Mouse (Mus musculus) lung, embryonic 16.5 days (tissue): Measurements from ENCODE around the gene Gba. TPM values are rescaled to one million over a fixed set of nuclear protein-coding genes. Genes with fewer than 3 reads are reported as not detected.

Source experiments
- ATAC-seq: fragments of 200-750 bp; cut with Nextera tagmentation; 2 replicates; pipeline ENCODE4 v1.8.0; 2017; ENCODE audit warnings: low read depth, mild to moderate bottlenecking, moderate library complexity
- H3K27ac ChIP-seq: fragments of 300-500 bp; sonication (generic); 2 replicates; pipeline ENCODE4 v1.5.1; 2014; ENCODE audit warnings: mild to moderate bottlenecking, control low read depth, low read length
- H3K27me3 ChIP-seq: fragments of 300-500 bp; sonication (generic); 2 replicates; pipeline ENCODE4 v1.6.1; 2014; ENCODE audit warnings: low read depth, low read length, mixed read lengths; ENCODE audit not compliant: control insufficient read depth, insufficient read depth
- H3K36me3 ChIP-seq: fragments of 300-500 bp; sonication (generic); 2 replicates; pipeline ENCODE4 v1.6.1; 2014; ENCODE audit warnings: low read length; ENCODE audit not compliant: control insufficient read depth, insufficient read depth
- H3K4me1 ChIP-seq: fragments of 300-500 bp; sonication (generic); replicated peaks from 2 replicates; pipeline ENCODE4 v1.6.1; 2014; ENCODE audit warnings: low read length, mixed read lengths; ENCODE audit not compliant: control insufficient read depth, insufficient read depth
- H3K4me2 ChIP-seq: fragments of 300-500 bp; sonication (generic); 2 replicates; pipeline ENCODE4 v1.6.1; 2014; ENCODE audit warnings: low read depth, low read length, control low read depth
- H3K4me3 ChIP-seq: fragments of 300-500 bp; sonication (generic); 2 replicates; pipeline ENCODE4 v1.5.1; 2014; ENCODE audit warnings: mild to moderate bottlenecking, low read length, control low read depth
- H3K9ac ChIP-seq: fragments of 300-500 bp; sonication (generic); 2 replicates; pipeline ENCODE4 v1.6.1; 2014; ENCODE audit warnings: low read length, control low read depth
- H3K9me3 ChIP-seq: fragments of 300-500 bp; sonication (generic); 2 replicates; pipeline ENCODE4 v1.6.1; 2016; ENCODE audit warnings: low read length; ENCODE audit not compliant: control insufficient read depth
- WGBS: fragments of 180-500 bp; shearing (Covaris S2); extraction: QIAGEN DNeasy Blood & Tissue Kit; methylation state at CpG from one replicate; pipeline ENCODE4 v1.1.7; 2014; 5-methylcytosine and 5-hydroxymethylcytosine counted together
- polyA plus RNA-seq: library from polyadenylated mRNA; unstranded; fragments of >200 nt; fragmentation: Nextera tagmentation; extraction: Ambion mirVana; gene quantifications from 2 replicates; pipeline ENCODE4 v1.2.1, GENCODE M21; 2015

The Gba gene
- polyA plus RNA-seq, 1 experiment from 2014 or later: 46.4 TPM

DNA sequence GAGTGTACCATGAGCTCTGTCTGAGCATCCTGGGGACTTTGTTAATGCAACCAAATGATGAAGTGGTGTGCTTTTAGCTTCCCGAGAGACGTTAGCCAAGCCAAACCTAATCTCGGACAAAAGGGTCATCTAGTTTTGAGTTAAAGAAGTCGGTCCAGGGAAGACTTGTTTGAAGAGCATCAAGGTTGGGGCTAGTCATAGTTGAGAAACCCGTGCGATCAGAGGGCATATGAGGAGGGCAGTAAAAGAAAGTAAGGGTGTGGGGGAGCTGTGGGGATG, 24.7 kb upstream of the Gba start:
- no peak for ATAC-seq
- WGBS: 1% methylated on average over 6 of the region's 6 CpGs
- Histone ChIP-seq H3K9me3 (no peaks in the 10 kb centered on the region), H3K9ac (peak overlapping the region; percentile 84), H3K4me1 (peaks cover 8% of the 10 kb centered on the region), H3K4me2 (peak overlapping the region; percentile 83), H3K27ac (peak overlapping the region; percentile 66; the same call in 1 of the 2 replicates), H3K27me3 (no peaks in the 10 kb centered on the region), H3K36me3 (peaks cover 51% of the 10 kb centered on the region), H3K4me3 (peak overlapping the region; percentile 82)

GRCm38 (mm10) chr3:89179056-89179455, 23.7 kb upstream of the Gba start:
- Histone ChIP-seq H3K9ac (peak overlapping the region; percentile 84; the same call in 1 of the 2 replicates), H3K27me3 (no peaks in the 10 kb centered on the region), H3K4me1 (peaks cover 13% of the 10 kb centered on the region), H3K4me2 (no peak overlapping the region), H3K36me3 (peaks cover 41% of the 10 kb centered on the region), H3K4me3 (no peak overlapping the region), H3K27ac (no peak overlapping the region), H3K9me3 (no peaks in the 10 kb centered on the region)
- 86% methylated on average over 11 of the region's 11 CpGs for WGBS
- no peak for ATAC-seq

DNA sequence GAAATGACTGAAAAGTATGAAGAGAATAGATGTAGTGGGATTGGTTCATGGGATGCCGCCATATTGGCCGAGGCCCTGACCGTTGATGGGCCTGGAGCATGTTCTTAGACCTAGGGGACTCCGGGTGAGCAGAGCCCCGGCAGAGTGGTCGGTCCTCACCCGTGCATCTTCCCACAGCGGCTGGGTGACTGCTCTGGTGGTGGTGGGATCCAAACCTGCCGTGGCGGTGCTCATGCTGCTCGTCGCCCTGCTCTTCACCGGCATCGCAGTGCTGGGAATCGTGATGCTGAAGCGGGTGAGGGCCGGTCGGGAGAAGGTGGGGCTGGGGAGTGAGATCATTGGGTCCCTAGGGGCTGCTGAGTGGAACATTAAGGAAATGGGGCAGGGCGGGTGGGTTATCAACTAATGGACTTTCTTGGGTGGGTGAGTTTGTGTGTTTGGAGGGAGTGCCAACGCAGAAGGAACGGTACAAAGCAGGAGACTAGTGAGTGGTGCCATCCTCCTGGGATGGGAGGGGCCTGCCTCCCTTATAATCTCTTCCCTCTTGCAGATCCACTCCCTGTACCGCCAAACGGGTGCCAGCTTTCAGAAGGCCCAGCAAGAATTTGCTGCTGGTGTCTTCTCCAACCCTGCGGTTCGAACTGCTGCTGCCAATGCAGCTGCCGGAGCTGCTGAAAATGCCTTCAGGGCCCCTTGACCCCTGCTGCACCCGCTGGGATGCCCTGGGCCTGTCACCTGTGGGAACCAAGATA, 20.8 kb upstream of the Gba start:
- H3K9me3 ChIP-seq: no peaks in the 10 kb centered on the region
- H3K9ac ChIP-seq: no peak overlapping the region
- H3K36me3 ChIP-seq: peaks cover 22% of the 10 kb centered on the region
- 86% methylated on average over 27 of the region's 27 CpGs for WGBS
- peaks cover 16% of the 10 kb centered on the region for H3K4me1 ChIP-seq
- ATAC-seq: no peak
- H3K27me3 ChIP-seq: no peaks in the 10 kb centered on the region
- H3K27ac ChIP-seq: no peak overlapping the region
- H3K4me3 ChIP-seq: no peak overlapping the region
- H3K4me2 ChIP-seq: no peak overlapping the region

DNA sequence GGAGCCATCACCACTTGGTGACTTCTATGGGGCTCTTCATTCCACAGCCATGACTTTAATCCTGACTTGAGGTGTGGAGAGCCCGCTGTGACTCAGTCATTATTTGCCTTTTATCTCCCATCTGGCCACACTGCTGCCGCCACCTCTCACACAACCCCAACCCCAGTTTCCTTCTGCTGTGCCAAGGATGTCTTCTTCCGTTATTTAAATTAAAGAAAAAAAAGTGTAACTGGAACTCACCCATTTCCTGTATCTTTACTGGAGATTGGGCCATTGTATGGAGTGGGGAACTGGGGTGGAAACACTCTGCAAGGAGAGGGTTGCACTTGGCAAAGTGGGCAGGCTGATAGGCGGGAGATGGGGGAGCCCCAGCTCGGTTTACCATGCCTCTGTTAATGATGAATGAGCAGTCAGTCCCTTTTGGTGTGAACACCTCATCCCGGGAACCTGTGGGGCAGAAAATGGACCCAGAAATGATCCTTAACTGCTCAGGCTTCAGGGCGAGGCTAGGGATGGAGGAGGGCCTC, 20.1 kb upstream of the Gba start:
- no peaks in the 10 kb centered on the region for H3K27me3 ChIP-seq
- 34% methylated on average over 7 of the region's 7 CpGs for WGBS
- H3K4me1 ChIP-seq: peaks cover 16% of the 10 kb centered on the region
- H3K4me3 ChIP-seq: peak overlapping the region; percentile 69
- H3K4me2 ChIP-seq: peak overlapping the region; percentile 92
- no peak overlapping the region for H3K27ac ChIP-seq
- H3K9me3 ChIP-seq: no peaks in the 10 kb centered on the region
- H3K9ac ChIP-seq: no peak overlapping the region; the same call in 1 of the 2 replicates
- H3K36me3 ChIP-seq: peaks cover 22% of the 10 kb centered on the region
- no peak; the same call in 1 of the 2 replicates for ATAC-seq

- 6% methylated on average over 39 of the region's 39 CpGs for WGBS
- Histone ChIP-seq H3K4me3 (peak within 1 kb of the TSS; percentile 69), H3K4me2 (peak within 1 kb of the TSS; percentile 92), H3K9me3 (no peaks in the 10 kb centered on the region), H3K4me1 (peaks cover 12% of the 10 kb centered on the region), H3K27ac (peak within 1 kb of the TSS; percentile 68), H3K36me3 (peaks cover 22% of the 10 kb centered on the region), H3K9ac (peak within 1 kb of the TSS; percentile 80), H3K27me3 (no peaks in the 10 kb centered on the region)
- peak; percentile 95 for ATAC-seq
Measured at GRCm38 (mm10) chr3:89183058-89183958, 19.4 kb upstream of the Gba start, which contains the start of gene Fam189b. Fam189b (plus strand) TSS chr3:89183143.

GRCm38 (mm10) chr3:89183959-89184315, 18.8 kb upstream of the Gba start:
- Histone ChIP-seq H3K4me2 (peak overlapping the region; percentile 92), H3K9me3 (no peaks in the 10 kb centered on the region), H3K4me3 (peak overlapping the region; percentile 69), H3K36me3 (peaks cover 22% of the 10 kb centered on the region), H3K27ac (no peak overlapping the region), H3K4me1 (peaks cover 8% of the 10 kb centered on the region), H3K9ac (peak overlapping the region; percentile 80), H3K27me3 (no peaks in the 10 kb centered on the region)
- WGBS: 82% methylated on average over 5 of the region's 6 CpGs
- ATAC-seq: no peak

- Histone ChIP-seq H3K36me3 (no peaks in the 10 kb centered on the region), H3K9ac (no peak overlapping the region), H3K4me3 (no peak overlapping the region), H3K4me1 (peaks cover 8% of the 10 kb centered on the region), H3K9me3 (no peaks in the 10 kb centered on the region), H3K27ac (no peak overlapping the region), H3K4me2 (no peak overlapping the region), H3K27me3 (no peaks in the 10 kb centered on the region)
- ATAC-seq: no peak
- WGBS: 51% methylated on average over 22 of the region's 23 CpGs
Measured at GRCm38 (mm10) chr3:89187197-89187596, 15.5 kb upstream of the Gba start.

GRCm38 (mm10) chr3:89187690-89188477, 14.8 kb upstream of the Gba start:
- 81% methylated on average over 18 of the region's 18 CpGs for WGBS
- Histone ChIP-seq H3K27ac (no peak overlapping the region), H3K4me2 (no peak overlapping the region), H3K36me3 (no peaks in the 10 kb centered on the region), H3K4me3 (no peak overlapping the region), H3K4me1 (peaks cover 8% of the 10 kb centered on the region), H3K27me3 (no peaks in the 10 kb centered on the region), H3K9me3 (no peaks in the 10 kb centered on the region), H3K9ac (no peak overlapping the region)
- no peak for ATAC-seq
